Mouse (Mus musculus): ENCODE data around the gene Prkn.

- TF ChIP-seq CTCF (IDR thresholded peaks at IDR 0.05; ENCODE audit: low read depth) (no peak), EP300 (IDR thresholded peaks at IDR 0.05; ENCODE audit: low read depth) (no peak)
These were observed 799.6 kb downstream of the Prkn start for GRCm38 (mm10) chr17:11639786-11640185.
